Mouse (Mus musculus) Patski (cell line): ENCODE results near the gene Nim1k. TPM values are rescaled to one million over a fixed set of nuclear protein-coding genes. Genes with fewer than 3 reads are reported as not detected.
"Not testable (repeated sequence)": the region's sequence is repeated elsewhere in the genome, so short reads cannot be mapped to it uniquely, and the experiment has no call there.

ENCODE experiments used
- ATAC-seq: fragments of 100-300 bp; one replicate; pipeline ENCODE4 v1.8.0; 2021
- CTCF ChIA-PET: fragments of 350-600 bp; sonication (Branson Sonifier 250); formaldehyde crosslinking; loops from one replicate; lab custom pipeline; 2022; ENCODE audit warnings: inconsistent platforms; lab: Charles Lee
- POLR2A ChIA-PET: fragments of 350-600 bp; sonication (Branson Sonifier 250); formaldehyde crosslinking; loops from one replicate; lab custom pipeline; 2022; ENCODE audit warnings: antibody characterized with exemption, inconsistent platforms; lab: Charles Lee
- DNase-seq: peaks from one replicate; pipeline ENCODE4 v3.0.0-alpha.2; 2011; ENCODE audit warnings: low read depth, low spot score
- H3K27me3 ChIP-seq: fragments of 371-371 bp; one replicate; pipeline ENCODE4 v1.5.1; 2021
- CTCF ChIP-seq: fragments of 100-300 bp; IDR thresholded peaks from one replicate; pipeline ENCODE4 v1.5.1; 2021
- in situ Hi-C: fragments of 300-500 bp; cut with MboI; formaldehyde crosslinking; loops from 3 replicates; pipeline ENCODE4 v1.11.1; 2018; ENCODE audit warnings: low pct_unique_long_range_greater_than_20kb, mixed read lengths
- polyA plus RNA-seq: library from polyadenylated mRNA; unstranded; gene quantifications from one replicate; pipeline ENCODE4 v1.2.3, GENCODE M21; 2021

Nim1k gene
- polyA plus RNA-seq, 1 experiment from 2014 or later: 2.9 TPM

DNA sequence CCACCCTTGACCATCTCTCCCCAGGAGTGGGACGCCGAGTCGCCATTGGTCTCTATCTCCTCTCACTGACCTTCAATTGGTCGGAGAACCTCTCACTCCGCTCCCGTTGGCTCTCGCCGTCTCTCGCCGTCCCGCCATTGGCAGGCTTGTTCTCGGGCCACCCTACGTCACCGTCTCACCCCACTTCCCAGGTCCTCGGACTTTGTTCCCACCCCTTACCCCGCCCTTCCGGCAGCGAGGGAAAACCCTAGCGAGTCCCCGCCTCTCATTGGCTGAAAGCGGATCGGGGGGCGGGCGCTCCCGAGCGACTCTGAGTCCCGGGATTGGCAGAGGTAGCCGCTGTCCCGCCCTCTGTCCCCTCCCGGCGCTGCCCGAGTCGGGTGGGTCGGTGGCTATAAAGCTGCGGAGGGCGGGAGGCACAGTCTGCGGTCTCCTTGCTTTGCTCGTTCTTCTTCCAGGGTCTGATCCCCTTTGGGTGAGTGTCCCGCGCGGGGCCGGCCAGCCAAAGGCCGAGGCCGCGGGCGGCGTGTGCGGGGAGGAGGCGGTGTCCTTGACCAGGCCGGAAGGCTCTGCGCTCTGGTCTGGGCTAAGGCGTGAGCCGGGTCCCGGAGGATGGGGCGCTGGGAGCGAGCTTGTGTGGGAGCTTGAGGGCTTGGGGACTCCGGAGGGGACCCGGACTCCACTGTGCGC, 65.5 kb downstream of the Nim1k start, which contains the start of gene Hmgcs1:
Gene Hmgcs1 (plus strand): TSS at position 341 of the 690 bp plus-strand sequence.
- TF ChIP-seq CTCF: no peak
- in situ Hi-C loops: no loop called here
- CTCF ChIA-PET: interaction anchor here (1.2 to 3.2 kb wide), 5 partner anchors 12 to 51 kb away, joined by 3 to 99 read pairs (median 25); no protein-coding TSS in a partner anchor
- POLR2A ChIA-PET: interaction anchor here (3.1 kb wide), 1 partner anchor 12 kb away, joined by 22 read pairs; no protein-coding TSS in a partner anchor
- ATAC-seq: peak; percentile 96
- no peaks in the 10 kb centered on the region for H3K27me3 ChIP-seq
- DNase-seq: peak; percentile 96

DNA sequence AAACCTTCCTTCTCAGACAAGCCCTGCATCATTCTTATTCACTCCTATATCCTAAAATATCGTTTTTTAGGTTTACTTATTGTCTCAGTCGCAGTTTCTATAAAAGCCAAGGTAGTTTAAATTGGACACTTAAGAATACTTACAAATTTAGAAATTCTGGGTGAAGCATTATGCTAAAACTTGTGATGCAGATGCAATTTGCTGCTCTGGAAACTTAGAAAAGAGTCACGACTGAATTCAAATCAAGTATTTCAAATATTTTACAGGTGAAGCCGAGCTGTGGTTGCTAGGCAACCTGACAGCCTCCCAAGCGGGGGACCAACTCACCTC, 66.0 kb downstream of the Nim1k start:
- ChIA-PET POLR2A (interaction anchor here (3.1 kb wide), 1 partner anchor 11 kb away, joined by 22 read pairs; no protein-coding TSS in a partner anchor), CTCF (interaction anchor here (1.2 to 3.2 kb wide), 5 partner anchors 11 to 50 kb away, joined by 3 to 99 read pairs (median 25); no protein-coding TSS in a partner anchor)

DNA sequence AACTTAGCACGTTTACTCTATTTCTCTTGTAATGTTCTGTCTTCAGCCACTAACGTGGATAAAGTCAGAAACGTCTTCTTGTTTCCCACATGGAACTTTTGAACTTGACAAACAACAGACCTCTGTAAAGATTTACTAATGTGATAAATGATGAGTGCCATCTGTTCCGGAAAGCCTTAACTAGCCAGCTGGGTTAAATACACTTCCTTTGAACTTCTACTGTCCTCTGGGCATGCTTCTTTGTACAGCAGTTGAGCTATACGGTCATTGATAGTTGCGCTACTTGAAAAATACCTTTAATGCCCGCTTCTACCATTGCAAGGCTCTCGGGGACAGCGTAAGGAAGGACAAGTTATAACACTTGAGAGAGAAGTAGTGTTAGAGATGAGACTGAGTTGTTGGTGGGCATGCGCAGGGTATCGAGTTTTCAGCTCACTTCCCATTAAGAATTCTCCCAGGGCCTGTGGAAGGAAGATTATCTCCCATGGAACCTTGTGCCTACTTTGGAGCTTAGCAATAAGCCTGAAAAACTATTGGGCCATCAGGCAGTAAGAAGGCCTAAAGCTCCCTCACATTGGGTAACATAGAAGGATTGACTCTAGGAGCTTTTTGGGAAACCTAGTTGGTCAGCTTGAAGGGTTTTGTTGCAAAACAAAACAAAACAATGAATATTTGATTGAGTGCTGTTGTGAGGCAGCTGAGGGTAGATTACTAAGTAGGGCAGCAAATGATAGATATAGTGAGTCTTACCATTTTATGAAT, 71.1 kb downstream of the Nim1k start:
- no peak for TF ChIP-seq CTCF
- in situ Hi-C loops: no loop called here
- H3K27me3 ChIP-seq: no peaks in the 10 kb centered on the region
- no peak for DNase-seq
- ChIA-PET CTCF (interaction anchor here (1.0 to 2.9 kb wide), 10 partner anchors 8 to 105 kb away, joined by 3 to 27 read pairs (median 12); no protein-coding TSS in a partner anchor), POLR2A (interaction anchor here (0.6 to 1.0 kb wide), 3 partner anchors 35 to 46 kb away, joined by 3 to 6 read pairs (median 4); no protein-coding TSS in a partner anchor)
- no peak for ATAC-seq

More for the DNA sequence above, 66.0 kb downstream of the Nim1k start:
- H3K27me3 ChIP-seq: no peaks in the 10 kb centered on the region
- no peak for ATAC-seq
- DNase-seq: no peak
- no peak for TF ChIP-seq CTCF
- in situ Hi-C loops: no loop called here

GRCm38 (mm10) chr13:119681161-119681560, 74.5 kb downstream of the Nim1k start:
- DNase-seq: no peak
- TF ChIP-seq CTCF: no peak
- no peak for ATAC-seq
- H3K27me3 ChIP-seq: no peaks in the 10 kb centered on the region
- in situ Hi-C loops: no loop called here
- ChIA-PET POLR2A (no interaction called here), CTCF (interaction anchor here (0.9 to 8.1 kb wide), 9 partner anchors 7 to 69 kb away, joined by 3 to 209 read pairs (median 15); no protein-coding TSS in a partner anchor)

DNA sequence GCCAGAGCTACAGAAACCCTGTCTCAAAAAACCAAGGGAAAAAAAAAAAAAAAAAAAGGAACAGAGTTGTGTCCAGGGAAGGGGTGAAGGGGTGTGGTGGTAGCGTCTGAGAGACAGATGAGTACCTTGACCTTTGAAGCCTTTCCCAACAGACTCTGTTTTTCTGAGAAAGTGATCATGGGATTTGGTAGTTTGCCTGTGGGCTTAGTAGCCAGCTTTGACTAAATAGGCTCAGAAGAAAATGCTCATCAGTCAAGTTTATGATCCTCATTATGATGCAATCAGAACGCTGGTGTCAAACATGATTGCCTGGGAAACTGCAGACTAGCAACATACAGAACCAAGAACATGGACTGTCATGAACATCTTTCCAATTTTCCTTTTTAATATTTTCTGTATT, 76.0 kb downstream of the Nim1k start:
- no peaks in the 10 kb centered on the region for H3K27me3 ChIP-seq
- DNase-seq: no peak
- in situ Hi-C loops: no loop called here
- ATAC-seq: no peak
- no peak for TF ChIP-seq CTCF
- ChIA-PET CTCF (interaction anchor here (1.2 to 8.1 kb wide), 8 partner anchors 9 to 74 kb away, joined by 3 to 209 read pairs (median 28); no protein-coding TSS in a partner anchor), POLR2A (interaction anchor here (3.7 kb wide), 1 partner anchor 9 kb away, joined by 22 read pairs; the partner anchor contains the start of gene Hmgcs1)

GRCm38 (mm10) chr13:119678794-119679193, 76.9 kb downstream of the Nim1k start:
- ChIA-PET CTCF (interaction anchor here (0.7 to 8.1 kb wide), 11 partner anchors 10 to 195 kb away, joined by 3 to 209 read pairs (median 9); no protein-coding TSS in a partner anchor), POLR2A (interaction anchor here (0.6 to 3.7 kb wide), 2 partner anchors 10 to 216 kb away, joined by 8 to 22 read pairs; partner anchors contain the start of gene Hmgcs1)
- no peak for ATAC-seq

DNA sequence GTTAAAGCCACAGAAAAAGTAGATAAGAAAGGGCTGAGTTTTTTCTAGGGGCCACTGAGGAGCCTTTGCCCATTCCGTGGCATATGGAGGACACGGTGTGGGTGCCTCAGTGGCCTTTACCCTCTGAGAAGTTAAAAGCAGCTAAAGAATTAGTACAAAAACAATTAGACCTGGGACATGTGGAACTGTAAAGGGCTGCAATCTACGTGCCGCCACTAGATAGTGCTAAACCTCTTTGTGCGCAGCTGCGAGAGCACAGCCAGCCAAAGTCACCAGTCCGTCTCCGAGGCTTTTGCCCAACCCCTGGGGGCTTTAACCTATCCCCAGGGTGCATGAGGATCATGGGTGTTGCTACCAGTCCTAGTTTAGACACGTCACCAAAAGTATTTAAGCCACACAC, 94.3 kb downstream of the Nim1k start:
- POLR2A ChIA-PET, in situ Hi-C loops, CTCF ChIA-PET, DNase-seq, ATAC-seq, H3K27me3 ChIP-seq: not testable (repeated sequence)

More at GRCm38 (mm10) chr13:119678794-119679193, 76.9 kb downstream of the Nim1k start:
- no peaks in the 10 kb centered on the region for H3K27me3 ChIP-seq
- in situ Hi-C loops: no loop called here
- TF ChIP-seq CTCF: no peak
- DNase-seq: no peak

Other genes with a start within 250 kb of the Nim1k start
- gene Ccl28, start 132.1 kb downstream of the Nim1k start, polyA plus RNA-seq: 0.03 TPM
- 64.9 TPM for gene Hmgcs1, start 65.5 kb downstream of the Nim1k start, polyA plus RNA-seq
- gene Zfp131, start 35.0 kb upstream of the Nim1k start, polyA plus RNA-seq: 33.8 TPM
- not detected for gene AF067063, start 74.3 kb upstream of the Nim1k start, polyA plus RNA-seq
- not detected for gene D13Ertd608e, start 80.1 kb upstream of the Nim1k start, polyA plus RNA-seq
- not detected for gene Tcstv1, start 138.9 kb upstream of the Nim1k start, polyA plus RNA-seq
- gene Gm21761, start 173.4 kb upstream of the Nim1k start, polyA plus RNA-seq: 0.24 TPM
- 0.62 TPM for gene B020031M17Rik, start 194.9 kb upstream of the Nim1k start, polyA plus RNA-seq